Mouse (Mus musculus) heart, embryonic 12.5 days (tissue): ENCODE results near the gene Rap1gap. TPM values are rescaled to one million over a fixed set of nuclear protein-coding genes. Genes with fewer than 3 reads are reported as not detected.

Source experiments
- ATAC-seq: fragments of 200-750 bp; cut with Nextera tagmentation; 2 replicates; pipeline ENCODE4 v1.8.0; 2017; ENCODE audit warnings: moderate TSS enrichment, moderate library complexity; ENCODE audit not compliant: insufficient number of reproducible peaks, low FRiP score
- H3K27ac ChIP-seq: fragments of 300-500 bp; sonication (generic); 2 replicates; pipeline ENCODE4 v1.5.1; 2016; ENCODE audit warnings: mild to moderate bottlenecking, moderate library complexity; ENCODE audit not compliant: poor library complexity, severe bottlenecking
- H3K27me3 ChIP-seq: fragments of 300-500 bp; sonication (generic); replicated peaks from 2 replicates; pipeline ENCODE4 v1.6.1; 2016; ENCODE audit warnings: mild to moderate bottlenecking, moderate library complexity
- H3K36me3 ChIP-seq: fragments of 300-500 bp; sonication (generic); 2 replicates; pipeline ENCODE4 v1.6.1; 2016; ENCODE audit warnings: mild to moderate bottlenecking, moderate library complexity
- H3K4me1 ChIP-seq: fragments of 300-500 bp; sonication (generic); replicated peaks from 2 replicates; pipeline ENCODE4 v1.6.1; 2016; ENCODE audit warnings: mild to moderate bottlenecking
- H3K4me2 ChIP-seq: fragments of 300-500 bp; sonication (generic); 2 replicates; pipeline ENCODE4 v1.6.1; 2016; ENCODE audit warnings: mild to moderate bottlenecking, moderate library complexity
- H3K4me3 ChIP-seq: fragments of 300-500 bp; sonication (generic); 2 replicates; pipeline ENCODE4 v1.5.1; 2016; ENCODE audit warnings: mild to moderate bottlenecking
- H3K9ac ChIP-seq: fragments of 300-500 bp; sonication (generic); 2 replicates; pipeline ENCODE4 v1.6.1; 2016; ENCODE audit warnings: mild to moderate bottlenecking, moderate library complexity
- H3K9me3 ChIP-seq: fragments of 300-500 bp; sonication (generic); replicated peaks from 2 replicates; pipeline ENCODE4 v1.6.1; 2016; ENCODE audit warnings: mild to moderate bottlenecking, moderate library complexity
- WGBS: fragments of 180-500 bp; shearing (Covaris S2); methylation state at CpG from one replicate; pipeline ENCODE4 v1.1.7; 2016; 5-methylcytosine and 5-hydroxymethylcytosine counted together
- polyA plus RNA-seq: library from polyadenylated mRNA; unstranded; fragments of >200 nt; fragmentation: Nextera tagmentation; extraction: Ambion mirVana; gene quantifications from 2 replicates; pipeline ENCODE4 v1.2.1, GENCODE M21; 2016

The Rap1gap gene
- polyA plus RNA-seq, 1 experiment from 2014 or later, result 4.3 TPM

DNA sequence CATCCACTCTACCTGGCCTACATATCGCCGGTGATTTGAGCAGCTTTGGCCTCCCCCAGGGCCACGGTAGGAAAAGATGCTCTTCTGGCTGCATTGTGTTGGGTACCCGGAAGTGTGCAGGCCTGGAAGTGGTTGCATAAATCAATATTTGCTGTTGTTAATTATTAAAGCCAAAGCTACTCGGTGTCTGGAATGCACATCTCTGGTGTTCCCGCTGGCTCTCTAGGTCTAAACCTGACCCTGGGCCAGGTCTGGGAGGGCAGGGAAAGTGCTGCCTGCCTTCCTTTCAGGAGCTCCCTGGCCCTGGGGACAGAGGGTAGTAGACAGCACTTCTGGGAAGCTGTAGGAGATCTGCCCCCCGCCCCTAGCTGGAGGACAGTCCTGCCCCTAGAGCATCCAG, 42.0 kb downstream of the Rap1gap start:
- Histone ChIP-seq H3K9me3 (no peaks in the 10 kb centered on the region), H3K9ac (peak overlapping the region; percentile 71), H3K4me1 (peaks cover 15% of the 10 kb centered on the region), H3K27ac (no peak overlapping the region), H3K4me2 (peak overlapping the region; percentile 85), H3K4me3 (no peak overlapping the region), H3K36me3 (no peaks in the 10 kb centered on the region), H3K27me3 (peaks cover 88% of the 10 kb centered on the region)
- ATAC-seq, result no peak
- 75% methylated on average over 7 of the region's 7 CpGs for WGBS

DNA sequence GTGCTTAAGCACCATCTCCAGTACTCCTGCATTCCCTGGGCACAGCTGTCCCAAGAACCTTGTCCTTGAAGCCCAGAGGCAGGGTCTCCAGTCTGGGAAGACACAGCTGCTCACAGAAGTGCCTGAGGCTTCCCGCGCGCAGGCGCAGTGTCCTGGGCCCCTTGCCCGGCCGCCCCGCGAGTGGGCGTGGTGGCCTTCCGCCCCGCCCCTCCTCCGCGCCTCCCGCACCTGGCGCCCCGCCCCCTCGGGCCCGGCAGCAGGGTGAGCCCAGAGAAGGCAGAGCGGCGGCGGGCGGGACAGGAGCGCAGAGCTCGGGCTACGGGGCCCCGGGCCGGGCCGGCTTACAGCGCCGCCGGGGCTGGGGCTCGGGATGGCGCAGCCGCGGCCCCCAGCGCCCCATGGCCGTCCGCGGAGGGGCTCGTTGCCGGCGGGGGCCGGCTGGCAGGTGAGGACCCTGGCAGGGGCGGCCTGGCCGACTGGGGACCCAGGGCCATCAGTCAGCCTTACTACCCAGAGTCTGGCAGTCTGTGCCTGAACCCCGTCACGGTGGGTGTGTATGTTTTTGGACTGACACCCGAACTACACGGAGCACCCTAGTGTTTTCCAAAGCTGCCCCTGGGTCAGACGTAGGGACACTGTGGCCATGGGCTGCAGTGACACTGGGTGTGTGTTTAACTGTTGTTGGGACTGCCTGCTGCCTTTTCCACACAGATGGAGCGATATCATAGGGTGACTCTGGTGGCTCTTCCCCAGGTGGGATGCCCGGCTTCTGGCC, 42.9 kb downstream of the Rap1gap start:
- peak; percentile 89 for ATAC-seq
- Histone ChIP-seq H3K27me3 (peaks cover 93% of the 10 kb centered on the region), H3K27ac (no peak overlapping the region), H3K9me3 (no peaks in the 10 kb centered on the region), H3K9ac (peak overlapping the region; percentile 71), H3K36me3 (no peaks in the 10 kb centered on the region), H3K4me3 (peak overlapping the region; percentile 53), H3K4me1 (peaks cover 13% of the 10 kb centered on the region), H3K4me2 (peak overlapping the region; percentile 85)
- WGBS, result 4% methylated on average over 51 of the region's 52 CpGs

DNA sequence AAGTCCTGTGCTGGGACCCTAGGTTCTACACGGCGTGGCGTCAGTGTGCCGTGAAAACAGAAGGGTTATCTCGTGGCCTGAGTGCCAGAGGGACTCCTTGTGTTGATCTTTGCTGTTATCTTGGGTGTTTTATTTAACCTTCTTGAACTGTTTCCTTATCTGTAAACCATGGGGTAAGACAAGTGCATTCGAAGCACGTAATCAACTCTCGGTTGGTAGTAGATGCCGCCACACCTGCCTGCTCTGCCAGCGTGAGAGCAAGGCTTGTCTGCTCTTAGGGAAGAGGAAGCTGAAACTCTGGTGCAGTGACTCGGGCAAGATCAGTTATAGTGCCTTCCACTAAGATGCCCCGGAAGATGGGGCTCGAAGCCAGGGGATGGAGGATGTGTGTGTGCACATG, 48.4 kb downstream of the Rap1gap start:
- Histone ChIP-seq H3K4me3 (no peak overlapping the region), H3K36me3 (no peaks in the 10 kb centered on the region), H3K4me2 (no peak overlapping the region), H3K9me3 (no peaks in the 10 kb centered on the region), H3K27ac (no peak overlapping the region), H3K4me1 (0 out of 2 replicates have a peak, but pooled peaks cover 4% of the 10 kb centered on the region), H3K9ac (no peak overlapping the region), H3K27me3 (peaks cover 92% of the 10 kb centered on the region)
- 40% methylated on average over 13 of the region's 13 CpGs for WGBS
- ATAC-seq, result no peak

DNA sequence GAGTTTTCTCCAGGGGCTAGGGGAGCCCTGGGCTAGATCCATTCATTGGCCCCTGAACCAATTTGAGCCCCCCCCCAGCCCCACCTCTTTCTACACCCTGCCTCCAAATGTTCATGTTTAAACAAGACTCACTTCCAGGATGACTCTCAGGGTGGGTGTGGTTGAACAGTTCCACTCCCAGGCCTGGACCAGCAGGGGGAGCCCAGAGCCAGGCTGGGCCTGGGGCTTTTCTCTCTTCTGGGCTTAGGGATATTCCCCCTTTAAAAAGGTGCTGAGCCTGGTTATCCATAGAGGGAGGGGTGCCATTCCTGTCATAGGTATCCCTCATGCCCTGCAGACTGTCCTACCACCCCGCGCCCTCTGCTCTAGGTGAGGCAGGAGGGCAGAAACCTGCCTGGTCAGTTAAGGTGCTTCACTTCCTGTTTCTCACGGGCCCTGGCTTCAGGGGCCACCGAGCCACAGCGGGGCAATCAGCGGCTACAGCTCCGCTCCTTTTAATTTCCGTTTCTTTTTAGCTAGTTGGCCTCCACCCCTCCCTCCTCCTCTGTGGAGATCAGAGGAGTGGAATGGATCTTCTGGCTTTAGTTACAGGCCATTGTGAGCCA, 49.6 kb downstream of the Rap1gap start:
- peaks cover 10% of the 10 kb centered on the region for H3K4me1 ChIP-seq
- H3K27me3 ChIP-seq, result peaks cover 92% of the 10 kb centered on the region
- no peaks in the 10 kb centered on the region for H3K36me3 ChIP-seq
- no peak for ATAC-seq
- 31% methylated on average over 8 of the region's 8 CpGs for WGBS
- H3K4me3 ChIP-seq, result no peak overlapping the region
- H3K4me2 ChIP-seq, result no peak overlapping the region
- no peak overlapping the region for H3K27ac ChIP-seq
- H3K9me3 ChIP-seq, result no peaks in the 10 kb centered on the region
- H3K9ac ChIP-seq, result no peak overlapping the region

DNA sequence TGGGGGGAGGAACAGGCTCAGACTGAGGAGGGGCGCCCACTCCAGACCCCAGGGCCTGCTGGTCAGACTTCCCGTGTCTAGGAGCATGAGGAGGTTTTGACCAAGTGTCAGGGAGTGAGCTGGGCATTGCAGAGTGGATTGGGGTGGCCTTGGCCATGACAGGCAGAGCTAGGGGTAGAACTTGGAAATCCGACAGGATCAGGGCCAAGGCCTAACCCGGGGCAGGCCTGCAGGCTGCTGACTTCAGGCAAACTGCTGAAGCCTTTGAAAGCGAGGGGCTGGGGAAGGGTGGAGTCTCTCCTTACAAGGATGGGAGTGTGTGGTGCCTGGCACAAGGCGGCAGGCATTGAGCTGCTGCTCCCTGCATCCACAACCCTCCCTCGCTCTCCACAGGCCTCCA, 52.5 kb downstream of the Rap1gap start:
- no peak overlapping the region for H3K9ac ChIP-seq
- 47% methylated on average over 7 of the region's 7 CpGs for WGBS

DNA sequence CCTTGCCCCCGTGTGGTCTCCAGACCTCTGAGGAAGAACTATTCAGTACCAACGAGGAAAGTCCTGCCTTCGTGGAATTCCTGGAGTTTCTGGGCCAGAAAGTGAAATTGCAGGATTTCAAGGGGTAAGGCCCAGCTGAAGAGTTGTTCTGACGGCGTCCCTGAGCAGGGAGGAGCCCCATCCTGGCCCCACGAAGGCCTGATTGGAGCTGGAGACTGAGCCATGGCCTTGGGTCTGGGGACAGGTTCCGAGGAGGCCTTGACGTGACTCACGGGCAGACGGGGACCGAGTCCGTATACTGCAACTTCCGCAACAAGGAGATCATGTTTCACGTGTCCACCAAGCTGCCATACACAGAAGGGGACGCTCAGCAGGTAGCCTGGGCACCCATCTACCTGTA, 53.1 kb downstream of the Rap1gap start:
- Histone ChIP-seq H3K36me3 (no peaks in the 10 kb centered on the region), H3K4me2 (no peak overlapping the region), H3K9ac (no peak overlapping the region), H3K27ac (no peak overlapping the region), H3K4me3 (no peak overlapping the region), H3K4me1 (peaks cover 18% of the 10 kb centered on the region), H3K27me3 (peaks cover 93% of the 10 kb centered on the region), H3K9me3 (no peaks in the 10 kb centered on the region)
- 67% methylated on average over 15 of the region's 15 CpGs for WGBS
- no peak for ATAC-seq

More for the DNA sequence above, 52.5 kb downstream of the Rap1gap start:
- no peaks in the 10 kb centered on the region for H3K36me3 ChIP-seq
- ATAC-seq, result no peak
- H3K4me3 ChIP-seq, result no peak overlapping the region
- H3K27me3 ChIP-seq, result peaks cover 93% of the 10 kb centered on the region
- H3K4me1 ChIP-seq, result peaks cover 18% of the 10 kb centered on the region
- no peak overlapping the region for H3K27ac ChIP-seq
- no peak overlapping the region for H3K4me2 ChIP-seq
- H3K9me3 ChIP-seq, result no peaks in the 10 kb centered on the region

DNA sequence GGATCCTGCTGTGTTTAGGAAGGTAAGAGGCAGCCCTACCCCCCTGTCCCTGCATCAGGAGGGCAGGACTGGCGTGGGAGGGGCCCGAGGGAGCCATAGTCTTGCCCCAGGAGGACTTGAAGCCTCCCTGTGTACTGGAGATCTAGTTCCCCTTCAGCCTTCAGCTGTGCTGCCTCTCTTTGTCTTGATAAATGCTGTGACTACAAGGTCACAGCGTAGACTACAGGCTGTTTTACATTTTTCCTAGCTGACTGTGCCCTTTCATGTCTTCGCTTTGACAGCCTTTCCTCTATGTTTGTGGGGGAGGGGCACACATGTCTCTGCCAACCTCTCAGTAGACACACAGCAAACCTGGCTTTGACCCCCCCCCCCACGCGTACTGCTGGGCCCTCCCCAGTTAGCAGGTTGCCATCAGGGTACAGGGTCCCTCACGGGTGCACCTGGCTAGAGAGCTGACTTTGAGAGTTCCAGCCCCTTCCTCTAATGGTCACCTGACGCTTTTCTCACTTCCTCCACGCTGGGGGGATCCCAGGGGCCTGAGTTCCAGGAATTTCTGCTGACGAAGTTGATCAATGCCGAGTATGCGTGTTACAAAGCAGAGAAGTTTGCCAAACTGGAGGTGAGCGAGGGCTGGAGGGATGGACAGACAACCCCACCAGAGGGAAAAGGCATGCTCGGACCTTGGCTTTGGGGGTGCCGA, 55.0 kb downstream of the Rap1gap start:
- 20% methylated on average over 15 of the region's 15 CpGs for WGBS
- H3K9ac ChIP-seq, result peak overlapping the region; percentile 26; the same call in 1 of the 2 replicates
- H3K27me3 ChIP-seq, result peaks cover 94% of the 10 kb centered on the region

DNA sequence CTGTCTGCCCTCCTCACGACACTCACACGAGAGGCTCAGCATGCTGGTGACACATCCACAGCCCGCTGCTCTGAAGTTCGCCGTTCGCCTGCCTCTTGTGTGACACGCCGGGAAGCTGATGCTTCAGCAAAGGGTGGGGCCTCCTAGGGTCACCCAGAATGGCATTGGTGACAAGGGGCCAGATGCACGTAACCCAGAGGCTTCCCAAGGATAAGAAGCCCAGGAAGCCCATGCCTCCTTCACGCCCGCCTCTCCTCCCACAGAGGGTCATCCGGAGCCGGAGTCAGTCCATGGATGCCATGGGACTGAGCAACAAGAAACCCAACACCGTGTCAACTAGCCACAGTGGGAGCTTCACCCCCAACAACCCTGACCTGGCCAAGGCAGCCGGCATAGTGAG, 57.0 kb downstream of the Rap1gap start:
- ATAC-seq, result no peak
- H3K4me3 ChIP-seq, result no peak overlapping the region
- H3K9me3 ChIP-seq, result no peaks in the 10 kb centered on the region
- no peak overlapping the region for H3K4me2 ChIP-seq
- H3K9ac ChIP-seq, result no peak overlapping the region
- H3K4me1 ChIP-seq, result peaks cover 29% of the 10 kb centered on the region
- H3K27ac ChIP-seq, result no peak overlapping the region
- H3K36me3 ChIP-seq, result no peaks in the 10 kb centered on the region
- WGBS, result 88% methylated on average over 15 of the region's 15 CpGs
- H3K27me3 ChIP-seq, result peaks cover 98% of the 10 kb centered on the region

More for the DNA sequence above, 55.0 kb downstream of the Rap1gap start:
- Histone ChIP-seq H3K36me3 (no peaks in the 10 kb centered on the region), H3K4me3 (no peak overlapping the region), H3K9me3 (no peaks in the 10 kb centered on the region), H3K4me1 (peaks cover 26% of the 10 kb centered on the region), H3K4me2 (peak overlapping the region; percentile 39), H3K27ac (no peak overlapping the region)
- no peak for ATAC-seq

DNA sequence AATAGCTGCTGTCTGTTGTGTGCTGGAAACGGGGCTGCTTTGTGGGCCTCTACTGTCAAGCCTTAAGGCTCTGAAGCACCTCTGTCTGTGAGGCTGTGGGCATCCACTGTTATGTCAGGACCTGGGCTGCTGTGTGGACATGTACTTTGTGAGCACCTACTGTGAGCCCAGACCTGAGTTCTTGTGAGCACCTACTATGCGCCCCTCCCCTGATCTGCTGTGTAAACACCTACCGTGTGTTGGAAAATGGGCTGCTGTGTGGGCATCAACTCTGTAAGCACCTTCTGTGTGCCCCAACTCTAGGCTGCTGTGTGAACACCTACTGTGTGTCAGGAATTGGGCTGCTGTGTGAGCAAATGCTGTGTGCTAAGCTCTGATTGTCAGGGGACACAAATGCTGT, 57.7 kb downstream of the Rap1gap start:
- Histone ChIP-seq H3K27me3 (peaks cover 98% of the 10 kb centered on the region), H3K36me3 (no peaks in the 10 kb centered on the region), H3K4me2 (no peak overlapping the region), H3K4me3 (no peak overlapping the region), H3K9me3 (no peaks in the 10 kb centered on the region), H3K27ac (no peak overlapping the region), H3K9ac (no peak overlapping the region), H3K4me1 (peaks cover 29% of the 10 kb centered on the region)
- 86% methylated on average over 3 of the region's 3 CpGs for WGBS
- ATAC-seq, result no peak

DNA sequence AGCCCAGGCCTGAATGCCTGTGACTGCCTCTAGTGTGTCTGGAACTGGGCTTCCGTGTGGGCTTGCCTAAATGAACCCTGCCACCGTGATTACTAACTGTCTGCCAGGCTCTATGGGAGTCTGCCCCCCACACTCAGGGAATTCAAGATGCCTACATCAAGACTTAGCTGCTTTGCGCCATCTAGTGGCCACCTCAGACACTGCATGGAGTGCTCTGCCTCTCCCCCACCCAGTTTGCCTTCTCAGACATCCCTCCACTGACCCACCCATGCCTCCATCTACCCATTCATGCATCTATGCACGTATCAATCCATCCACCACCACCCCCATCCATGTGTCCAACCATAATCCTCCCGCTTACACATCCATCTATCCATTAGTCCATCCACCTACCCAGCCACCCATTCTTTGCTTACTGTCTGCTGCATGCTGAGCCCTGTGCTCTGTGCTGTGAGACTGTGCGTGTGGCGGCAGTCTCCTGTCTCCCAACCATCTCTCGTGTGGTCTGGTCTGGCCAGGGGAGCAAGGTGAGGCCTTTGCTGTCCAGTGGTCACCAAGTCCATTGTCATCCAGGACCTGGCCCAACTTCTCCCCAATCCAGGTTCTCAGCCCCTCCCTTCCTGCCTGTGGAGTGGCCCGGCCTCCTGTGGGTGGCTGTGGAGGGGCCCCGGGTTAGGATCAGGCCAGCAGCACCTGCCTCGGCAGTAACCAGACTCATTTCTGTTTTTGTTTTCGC, 58.3 kb downstream of the Rap1gap start:
- peaks cover 30% of the 10 kb centered on the region for H3K4me1 ChIP-seq
- no peak overlapping the region for H3K9ac ChIP-seq
- no peaks in the 10 kb centered on the region for H3K36me3 ChIP-seq
- H3K27ac ChIP-seq, result no peak overlapping the region
- WGBS, result 22% methylated on average over 12 of the region's 12 CpGs
- ATAC-seq, result no peak
- H3K4me2 ChIP-seq, result peak overlapping the region; percentile 59
- peaks cover 98% of the 10 kb centered on the region for H3K27me3 ChIP-seq
- peak overlapping the region; percentile 24; the same call in 1 of the 2 replicates for H3K4me3 ChIP-seq
- no peaks in the 10 kb centered on the region for H3K9me3 ChIP-seq

DNA sequence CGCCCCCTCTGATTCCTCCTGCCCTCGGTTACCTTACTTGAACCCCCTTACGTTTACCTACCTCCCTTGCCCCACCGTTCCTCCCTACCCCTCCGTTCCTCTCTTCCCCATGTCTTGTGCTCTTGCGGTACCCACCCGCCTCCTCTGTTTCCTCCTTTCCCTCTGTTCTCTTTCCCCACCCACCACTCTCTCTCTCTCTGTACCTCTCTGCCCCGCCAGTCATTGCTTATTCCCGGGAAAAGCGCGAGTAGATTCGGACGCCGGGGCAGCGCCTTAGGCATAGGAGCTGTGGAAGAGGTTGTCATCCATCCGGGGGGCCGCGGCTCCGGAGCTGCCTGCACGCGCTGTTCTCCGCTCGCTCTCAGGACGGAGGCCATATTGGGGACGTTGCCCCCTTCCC, 59.0 kb downstream of the Rap1gap start:
- Histone ChIP-seq H3K4me1 (peaks cover 37% of the 10 kb centered on the region), H3K4me2 (peak overlapping the region; percentile 59), H3K9ac (peak overlapping the region; percentile 38; the same call in 1 of the 2 replicates), H3K4me3 (peak overlapping the region; percentile 24), H3K9me3 (no peaks in the 10 kb centered on the region), H3K27ac (no peak overlapping the region), H3K27me3 (peaks cover 98% of the 10 kb centered on the region), H3K36me3 (no peaks in the 10 kb centered on the region)
- no peak for ATAC-seq
- 33% methylated on average over 25 of the region's 25 CpGs for WGBS
